Mouse (Mus musculus): ENCODE measurements around the gene Rtn1. TPM values are rescaled to one million over a fixed set of nuclear protein-coding genes. Genes with fewer than 3 reads are reported as not detected.
"Not testable (repeated sequence)": the region's sequence is repeated elsewhere in the genome, so short reads cannot be mapped to it uniquely, and the experiment has no call there.

The Rtn1 gene
- total RNA-seq, 2 experiments from 2014 or later, result 23.1 to 29.8 TPM

GRCm38 (mm10) chr12:72326087-72326486 is 82.8 kb downstream of the Rtn1 start:
- DNase-seq (ENCODE audit: low spot score in 2 of 2), result no peak

GRCm38 (mm10) chr12:72325025-72325424 is 83.8 kb downstream of the Rtn1 start:
- no peak for DNase-seq (ENCODE audit: low spot score in 2 of 2)

- no peak for DNase-seq (ENCODE audit: low spot score in 2 of 2)
Observed at GRCm38 (mm10) chr12:72324210-72324871, 84.5 kb downstream of the Rtn1 start.

DNA sequence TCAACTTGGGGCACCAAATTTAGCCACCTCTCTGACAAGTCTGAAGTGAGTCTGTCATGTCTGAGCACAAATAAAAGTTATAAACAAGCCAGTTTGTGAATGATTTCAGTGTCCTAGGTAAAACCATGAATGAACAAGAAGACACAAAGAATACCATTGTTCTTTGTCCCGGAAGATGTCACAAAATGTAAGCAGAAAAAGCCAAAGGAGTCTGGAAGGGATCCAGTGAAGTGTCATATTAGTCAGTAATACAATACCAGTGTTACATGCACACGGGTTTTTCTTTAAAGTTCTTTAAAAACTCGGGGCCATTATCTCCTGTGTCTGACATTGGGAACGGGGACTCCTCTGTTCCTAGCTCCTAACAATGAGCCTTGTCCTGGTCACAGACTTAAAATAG is 85.1 kb downstream of the Rtn1 start:
- DNase-seq (ENCODE audit: low spot score in 2 of 2), result no peak

- DNase-seq (ENCODE audit: low spot score in 2 of 2), result no peak
Observed at GRCm38 (mm10) chr12:72315732-72316465, 93.0 kb downstream of the Rtn1 start.

DNA sequence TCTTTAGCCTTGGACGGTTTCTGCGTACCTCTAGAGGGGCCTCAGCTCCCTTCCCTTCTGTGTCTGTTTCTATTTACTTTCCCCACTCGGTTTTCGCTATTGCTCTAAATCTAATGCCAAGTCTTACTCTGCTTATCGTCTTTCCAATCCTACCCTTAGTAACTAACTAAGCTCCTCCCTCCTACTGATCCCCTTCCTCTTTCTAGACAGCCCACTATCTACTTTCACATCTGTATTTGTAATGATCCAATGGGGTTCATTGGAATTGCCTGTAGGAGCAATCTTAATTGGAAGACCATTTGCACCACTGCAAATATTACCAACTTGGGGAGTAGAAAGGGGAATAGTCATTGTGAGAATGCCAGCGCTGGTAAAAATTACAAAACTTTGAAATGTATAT is 98.0 kb downstream of the Rtn1 start:
- no peak for DNase-seq (ENCODE audit: low spot score in 2 of 2)

- no peak for DNase-seq (ENCODE audit: low spot score in 2 of 2)
Observed at GRCm38 (mm10) chr12:72308506-72308905, 100.3 kb downstream of the Rtn1 start.

- DNase-seq (ENCODE audit: low spot score in 2 of 2), result no peak
Observed at GRCm38 (mm10) chr12:72306281-72306680, 102.6 kb downstream of the Rtn1 start.

GRCm38 (mm10) chr12:72305421-72305820 is 103.4 kb downstream of the Rtn1 start:
- DNase-seq (ENCODE audit: low spot score in 2 of 2), result no peak

DNA sequence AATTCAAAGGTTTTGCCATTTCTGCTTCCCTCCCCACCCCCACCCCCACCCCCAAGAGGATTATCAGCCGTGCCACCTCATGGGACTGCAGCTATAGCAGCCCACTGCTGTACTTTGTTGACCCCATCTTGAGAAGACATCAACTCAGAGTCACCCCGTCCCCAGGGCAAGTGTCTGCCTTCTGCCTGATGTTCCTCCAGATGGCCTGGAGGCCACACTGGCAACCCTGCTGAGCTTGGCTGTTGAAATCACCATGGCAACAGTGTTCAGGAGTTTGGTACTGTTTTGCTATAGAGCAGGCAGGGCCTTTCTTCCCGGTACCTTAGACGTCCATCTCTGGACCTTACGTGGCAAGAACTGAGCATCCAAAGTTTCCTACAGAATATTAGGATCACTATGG is 103.9 kb downstream of the Rtn1 start:
- DNase-seq (ENCODE audit: low spot score in 2 of 2), result no peak

- no peak for DNase-seq (ENCODE audit: low spot score in 2 of 2)
Observed at GRCm38 (mm10) chr12:72304347-72304688, 104.5 kb downstream of the Rtn1 start.

GRCm38 (mm10) chr12:72303624-72304346 is 105.1 kb downstream of the Rtn1 start:
- no peak for DNase-seq (ENCODE audit: low spot score in 2 of 2)

- DNase-seq (ENCODE audit: low spot score in 2 of 2), result no peak
Observed at GRCm38 (mm10) chr12:72301431-72301830, 107.4 kb downstream of the Rtn1 start.

DNA sequence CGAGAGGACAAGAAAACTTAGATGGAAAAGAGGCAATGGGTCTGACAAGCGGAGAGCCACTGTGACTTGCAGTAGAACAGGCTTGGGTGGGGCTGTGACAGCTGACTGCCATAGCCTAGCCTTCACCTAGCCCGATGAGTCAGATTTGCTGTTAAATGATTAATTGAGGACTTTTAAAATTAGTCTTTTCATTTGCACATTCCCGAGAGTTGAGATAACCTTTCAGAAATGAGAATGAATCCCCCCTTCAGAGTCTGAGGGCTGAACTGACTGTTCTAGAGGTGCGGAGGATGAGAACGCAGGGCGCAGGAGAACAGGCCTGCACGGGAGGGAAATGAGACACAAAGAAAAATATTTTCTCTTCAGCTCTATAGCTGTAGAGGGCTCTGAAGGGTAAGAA is 107.9 kb downstream of the Rtn1 start:
- DNase-seq (ENCODE audit: low spot score in 2 of 2), result no peak

GRCm38 (mm10) chr12:72298222-72298621 is 110.6 kb downstream of the Rtn1 start:
- DNase-seq (ENCODE audit: low spot score in 2 of 2), result no peak

DNA sequence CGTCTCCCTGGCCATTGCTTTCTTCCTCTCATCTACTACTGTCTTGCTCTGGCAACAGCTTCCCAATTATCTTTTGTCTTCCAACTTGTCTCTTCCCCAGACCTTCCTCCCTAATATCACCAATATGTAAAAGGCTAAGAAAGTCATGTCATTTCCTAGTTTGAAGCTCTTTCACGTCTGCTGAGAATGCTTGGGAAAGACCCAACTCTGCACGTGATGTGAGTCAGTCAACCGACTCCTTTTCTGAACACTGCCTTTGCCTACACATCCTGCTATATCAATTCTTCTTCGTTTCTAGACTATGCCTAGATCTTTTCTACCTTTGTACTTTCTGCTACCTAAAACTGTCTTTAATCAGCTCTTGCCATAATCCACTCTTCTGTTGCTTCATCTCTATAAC is 112.3 kb downstream of the Rtn1 start:
- DNase-seq (ENCODE audit: low spot score in 2 of 2), result no peak

GRCm38 (mm10) chr12:72293185-72293584 is 115.7 kb downstream of the Rtn1 start:
- DNase-seq (ENCODE audit: low spot score in 2 of 2), result not testable (repeated sequence)

DNA sequence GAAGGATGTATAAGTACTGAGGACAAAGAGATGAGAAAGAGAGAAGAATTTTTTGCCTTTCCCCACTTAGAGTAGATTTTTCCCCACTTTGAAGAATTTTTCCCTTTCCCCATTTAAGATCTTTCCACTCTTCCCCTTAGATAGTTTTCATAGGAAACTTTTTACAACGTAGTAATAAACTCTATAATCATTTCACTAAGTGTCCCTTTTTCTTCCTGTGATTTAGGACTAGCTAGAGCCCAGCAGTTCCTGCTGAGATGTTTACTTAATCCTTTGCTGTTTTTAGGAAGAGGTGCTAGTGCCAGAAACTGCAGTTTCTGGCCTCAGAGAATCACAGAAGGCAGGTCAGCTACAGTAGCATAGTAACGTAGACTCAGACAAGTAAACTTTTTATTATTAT is 116.3 kb downstream of the Rtn1 start:
- no peak for DNase-seq (ENCODE audit: low spot score in 2 of 2)

- no peak for DNase-seq (ENCODE audit: low spot score in 2 of 2)
Observed at GRCm38 (mm10) chr12:72291266-72291665, 117.6 kb downstream of the Rtn1 start.

DNA sequence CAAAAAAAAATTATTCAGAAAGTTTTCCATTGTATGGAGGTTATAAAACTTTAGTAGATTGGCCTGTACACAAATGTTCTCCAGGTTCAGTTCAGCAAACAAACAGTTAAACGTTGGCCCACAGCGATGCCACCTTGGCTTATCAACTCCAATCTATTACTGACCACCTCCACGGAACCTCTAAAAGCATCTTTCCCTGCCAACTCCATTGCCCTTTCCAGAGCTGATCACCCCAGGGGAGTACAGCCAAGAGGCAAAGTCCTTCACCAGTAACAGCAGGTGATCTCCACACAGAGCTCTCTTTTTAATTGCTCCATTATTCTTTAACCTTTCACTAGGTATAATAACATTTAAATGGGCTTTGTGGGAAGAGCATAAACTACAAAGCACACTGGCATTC is 120.6 kb downstream of the Rtn1 start:
- no peak for DNase-seq (ENCODE audit: low spot score in 2 of 2)

DNA sequence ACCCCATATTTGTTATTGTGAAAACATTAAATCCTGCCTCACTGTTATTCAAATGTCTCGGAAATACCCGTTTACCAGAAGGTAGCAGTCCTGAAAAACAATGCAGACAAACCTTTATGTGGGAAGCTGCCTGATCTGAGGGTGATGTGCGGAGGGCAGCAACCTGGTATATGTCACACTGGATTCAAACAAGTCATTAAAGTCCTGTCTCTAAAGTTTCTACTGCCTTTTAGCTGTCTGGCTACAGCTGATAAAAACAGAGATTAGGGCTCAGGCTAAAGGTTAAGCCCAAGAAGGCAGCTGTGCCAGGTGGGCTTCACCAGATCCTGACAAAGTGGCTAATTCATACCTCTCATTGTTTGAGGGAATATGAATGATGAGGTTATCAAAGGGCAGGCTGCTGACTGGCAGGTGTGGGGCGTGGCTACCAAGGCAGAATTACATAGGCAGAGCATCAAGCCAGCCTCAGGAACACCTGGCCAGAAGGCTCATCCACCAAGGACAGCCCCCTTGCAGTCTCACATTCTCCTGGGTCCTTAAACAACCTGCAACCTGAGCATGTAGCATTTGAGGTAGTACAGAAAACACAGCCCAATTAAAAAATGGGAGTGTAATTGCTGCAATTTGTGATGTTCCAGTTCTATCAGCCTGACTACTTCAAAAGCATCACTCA is 121.4 kb downstream of the Rtn1 start:
- no peak for DNase-seq (ENCODE audit: low spot score in 2 of 2)

Data from adrenal gland, adult 18-20 months (tissue).